Mouse (Mus musculus) forebrain, embryonic 11.5 days (tissue): ENCODE measurements around the gene St6galnac3. TPM values are rescaled to one million over a fixed set of nuclear protein-coding genes. Genes with fewer than 3 reads are reported as not detected.
A peak's percentile ranks its signal among the peaks of the same experiment; 100 is the strongest.

ENCODE experiments used
- ATAC-seq: fragments of 200-750 bp; cut with Nextera tagmentation; replicated peaks from 2 replicates; pipeline ENCODE4 v1.8.0; 2017; ENCODE audit warnings: moderate TSS enrichment; ENCODE audit not compliant: low FRiP score
- DNase-seq: peaks from one replicate; pipeline ENCODE4 v3.0.0-alpha.2; 2017; ENCODE audit warnings: low spot score
- H3K27ac ChIP-seq: fragments of 300-500 bp; sonication (generic); 2 replicates; pipeline ENCODE4 v1.5.1; 2014; ENCODE audit warnings: low read depth, low read length
- H3K27me3 ChIP-seq: fragments of 300-500 bp; sonication (generic); 2 replicates; pipeline ENCODE4 v1.6.1; 2014; ENCODE audit warnings: mild to moderate bottlenecking, low read length, mixed read lengths; ENCODE audit not compliant: control insufficient read depth, insufficient read depth
- H3K36me3 ChIP-seq: fragments of 300-500 bp; sonication (generic); 2 replicates; pipeline ENCODE4 v1.6.1; 2014; ENCODE audit warnings: mild to moderate bottlenecking, low read length, moderate library complexity, mixed read lengths; ENCODE audit not compliant: control insufficient read depth, insufficient read depth
- H3K4me1 ChIP-seq: fragments of 300-500 bp; sonication (generic); replicated peaks from 2 replicates; pipeline ENCODE4 v1.6.1; 2014; ENCODE audit warnings: low read length, mixed read lengths; ENCODE audit not compliant: control insufficient read depth, insufficient read depth
- H3K4me2 ChIP-seq: fragments of 300-500 bp; sonication (generic); 2 replicates; pipeline ENCODE4 v1.6.1; 2014; ENCODE audit warnings: low read depth, mild to moderate bottlenecking, low read length, moderate library complexity, mixed read lengths; ENCODE audit not compliant: severe bottlenecking
- H3K4me3 ChIP-seq: fragments of 300-500 bp; sonication (generic); 2 replicates; pipeline ENCODE4 v1.5.1; 2014; ENCODE audit warnings: low read depth, low read length
- H3K9ac ChIP-seq: fragments of 300-500 bp; sonication (generic); 2 replicates; pipeline ENCODE4 v1.6.1; 2014; ENCODE audit warnings: low read length
- H3K9me3 ChIP-seq: fragments of 300-500 bp; sonication (generic); 2 replicates; pipeline ENCODE4 v1.6.1; 2016; ENCODE audit warnings: low read length, mixed read lengths; ENCODE audit not compliant: control insufficient read depth
- WGBS: fragments of 180-500 bp; shearing (Covaris S2); extraction: QIAGEN DNeasy Blood & Tissue Kit; methylation state at CpG from one replicate; pipeline ENCODE4 v1.1.7; 2014; 5-methylcytosine and 5-hydroxymethylcytosine counted together
- microRNA-seq: library from miRNA; unstranded; fragments of <30 nt; microRNA quantifications from one replicate; pipeline ENCODE4, GENCODE M21; 2016; ENCODE audit not compliant: insufficient number of aligned reads
- polyA plus RNA-seq: library from polyadenylated mRNA; unstranded; fragments of >200 nt; fragmentation: Nextera tagmentation; extraction: Ambion mirVana; gene quantifications from 2 replicates; pipeline ENCODE4 v1.2.1, GENCODE M21; 2014

The St6galnac3 gene
- polyA plus RNA-seq, 1 experiment from 2014 or later, result 38.0 TPM

DNA sequence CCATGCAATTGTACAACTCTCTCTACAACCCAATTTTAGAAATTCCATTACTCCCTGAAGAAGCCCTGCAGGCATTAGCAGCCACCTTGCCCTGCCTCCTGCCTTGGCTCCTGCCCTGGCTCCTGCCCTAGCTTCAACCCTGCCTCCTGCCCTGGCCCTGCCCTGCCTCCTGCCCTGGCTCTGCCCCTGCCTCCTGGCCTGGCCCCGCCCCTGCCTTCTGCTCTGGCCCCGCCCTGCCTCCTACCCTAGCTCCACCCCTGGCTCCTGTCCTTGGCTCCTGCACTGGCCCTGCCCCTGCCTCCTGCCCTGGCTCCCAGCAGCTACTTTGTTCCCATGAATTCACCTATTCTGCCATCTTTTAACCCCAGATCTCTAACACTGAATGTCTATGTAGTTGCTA is 576.1 kb downstream of the St6galnac3 start:
- no peak overlapping the region for H3K4me3 ChIP-seq
- DNase-seq (peak; percentile 56), ATAC-seq (no peak)
- H3K4me1 ChIP-seq, result no peaks in the 10 kb centered on the region
- H3K27me3 ChIP-seq, result no peaks in the 10 kb centered on the region
- H3K4me2 ChIP-seq, result no peak overlapping the region
- H3K36me3 ChIP-seq, result no peaks in the 10 kb centered on the region
- H3K27ac ChIP-seq, result no peak overlapping the region
- H3K9ac ChIP-seq, result no peak overlapping the region
- H3K9me3 ChIP-seq, result no peaks in the 10 kb centered on the region
- 14% methylated on average over 2 of the region's 2 CpGs for WGBS

Small RNAs within 50 kb of the gene (microRNA-seq; reads per million reads assigned to microRNA genes)
- not detected for gene Gm27405

Other genes starting within 250 kb of the St6galnac3 start
- 0.29 and 0.47 TPM in 2 replicates for gene Asb17, start 119.0 kb upstream of the St6galnac3 start, polyA plus RNA-seq
- gene Msh4, start 181.0 kb upstream of the St6galnac3 start, polyA plus RNA-seq, result 0.09 and 0.11 TPM in 2 replicates
- gene Rabggtb, start 187.8 kb upstream of the St6galnac3 start, polyA plus RNA-seq, result 48.1 and 51.2 TPM in 2 replicates
- 40.6 and 44.0 TPM in 2 replicates for gene Acadm, start 219.5 kb upstream of the St6galnac3 start, polyA plus RNA-seq
- gene Slc44a5, start 248.3 kb upstream of the St6galnac3 start, polyA plus RNA-seq, result 2.2 TPM in 2 replicates